Mouse (Mus musculus) ES-Bruce4 (cell line): ENCODE data around the gene Cdk10.

Experiments
- CTCF ChIP-seq: IDR thresholded peaks from one replicate; pipeline ENCODE4 v1.8.1; 2011; ENCODE audit warnings: low read depth, low read length
- POLR2A ChIP-seq: IDR thresholded peaks from one replicate; pipeline ENCODE4 v1.8.1; 2011; ENCODE audit warnings: low read length; ENCODE audit not compliant: insufficient read depth

- TF ChIP-seq CTCF (peak; percentile 59), POLR2A (peak; percentile 27)
Measured at GRCm38 (mm10) chr8:123212321-123213117, 12.1 kb upstream of the Cdk10 start, which contains the start of the genes Chmp1a and Spata33.
